8 mouse cellular contexts compared by ENCODE assay signal in genomic region chr15:81744992-81745600, GRCm38 (mm10). TPM values are rescaled to one million over a fixed set of nuclear protein-coding genes. Genes with fewer than 3 reads are reported as not detected.
DNase-seq lines count a peak whose midpoint lies in the region; ATAC-seq and TF ChIP-seq lines count a peak whose summit lies in the region.

Zc3h7b (plus strand) TSS chr15:81745057.
Rangap1 (minus strand) TSS chr15:81745530.

- peak; percentile 79 for ATAC-seq in embryonic facial prominence, embryonic 15.5 days (ENCODE audit: insufficient number of reproducible peaks, low FRiP score, low TSS enrichment, low read depth)
- peak; percentile 88 for ATAC-seq in limb, embryonic 14.5 days (ENCODE audit: low FRiP score, low read depth)
- peak; percentile 85 for ATAC-seq in midbrain, embryonic 15.5 days (replicated peaks)

- peaks cover 18% of the 10 kb centered on the region for H3K4me1 ChIP-seq in embryonic facial prominence, embryonic 15.5 days
- H3K4me1 ChIP-seq in limb, embryonic 14.5 days (ENCODE audit: control insufficient read depth, insufficient read depth, low read length) = peaks cover 6% of the 10 kb centered on the region
- peaks cover 25% of the 10 kb centered on the region for H3K4me1 ChIP-seq in midbrain, embryonic 15.5 days

- no peaks in the 10 kb centered on the region for H3K27me3 ChIP-seq in embryonic facial prominence, embryonic 15.5 days
- no peaks in the 10 kb centered on the region for H3K27me3 ChIP-seq in limb, embryonic 14.5 days (ENCODE audit: control insufficient read depth, insufficient read depth, low read length)
- H3K27me3 ChIP-seq in midbrain, embryonic 15.5 days (replicated peaks) = no peaks in the 10 kb centered on the region

- WGBS in embryonic facial prominence, embryonic 15.5 days = under 1% methylated on average over 56 of the region's 65 CpGs
- WGBS in limb, embryonic 14.5 days = 2% methylated on average over 60 of the region's 65 CpGs
- under 1% methylated on average over 64 of the region's 65 CpGs for WGBS in midbrain, embryonic 15.5 days

- peak within 1 kb of the TSS; percentile 94 for H3K27ac ChIP-seq in embryonic facial prominence, embryonic 15.5 days (replicated peaks)
- H3K27ac ChIP-seq in limb, embryonic 14.5 days (replicated peaks; ENCODE audit: low read depth, low read length) = peak within 1 kb of the TSS; percentile 90
- H3K27ac ChIP-seq in midbrain, embryonic 15.5 days = peak within 1 kb of the TSS; percentile 91

- peak within 1 kb of the TSS; percentile 94 for H3K4me3 ChIP-seq in embryonic facial prominence, embryonic 15.5 days (replicated peaks)
- H3K4me3 ChIP-seq in limb, embryonic 14.5 days (replicated peaks; ENCODE audit: low read length) = peak within 1 kb of the TSS; percentile 73
- H3K4me3 ChIP-seq in midbrain, embryonic 15.5 days = peak within 1 kb of the TSS; percentile 74

- H3K4me2 ChIP-seq in embryonic facial prominence, embryonic 15.5 days (replicated peaks) = peak within 1 kb of the TSS; percentile 76
- H3K4me2 ChIP-seq in limb, embryonic 14.5 days (replicated peaks; ENCODE audit: low read depth, low read length, severe bottlenecking) = peak within 1 kb of the TSS; percentile 78
- H3K4me2 ChIP-seq in midbrain, embryonic 15.5 days = peak within 1 kb of the TSS; percentile 79

- H3K9me3 ChIP-seq in embryonic facial prominence, embryonic 15.5 days (replicated peaks) = no peaks in the 10 kb centered on the region
- no peaks in the 10 kb centered on the region for H3K9me3 ChIP-seq in limb, embryonic 14.5 days (ENCODE audit: control insufficient read depth, low read length)
- H3K9me3 ChIP-seq in midbrain, embryonic 15.5 days = no peaks in the 10 kb centered on the region

- H3K36me3 ChIP-seq in embryonic facial prominence, embryonic 15.5 days = no peaks in the 10 kb centered on the region
- 0 out of 2 replicates have a peak, but pooled peaks cover 4% of the 10 kb centered on the region for H3K36me3 ChIP-seq in limb, embryonic 14.5 days (ENCODE audit: control insufficient read depth, insufficient read depth, low read length)
- H3K36me3 ChIP-seq in midbrain, embryonic 15.5 days (replicated peaks) = no peaks in the 10 kb centered on the region

- peak; percentile 59; the same call in 1 of the 2 replicates for TF ChIP-seq POLR2A in limb, embryonic 14.5 days (IDR thresholded peaks at IDR 0.05; ENCODE audit: borderline replicate concordance, extremely low read depth, insufficient read depth, insufficient read length)

- H3K9ac ChIP-seq in embryonic facial prominence, embryonic 15.5 days = peak within 1 kb of the TSS; percentile 98
- peak within 1 kb of the TSS; percentile 94 for H3K9ac ChIP-seq in limb, embryonic 14.5 days (ENCODE audit: low read depth, low read length, severe bottlenecking)
- peak within 1 kb of the TSS; percentile 85 for H3K9ac ChIP-seq in midbrain, embryonic 15.5 days

- peak; percentile 83 for DNase-seq in A20 (ENCODE audit: low read depth, low spot score)
- DNase-seq in adrenal gland, postnatal 4 days (ENCODE audit: low spot score in 2 of 2) = peak; percentile 52 to 64
- peak; percentile 63 for DNase-seq in heart, adult 8-10 months (ENCODE audit: low spot score)
- peak; percentile 51 to 74 for DNase-seq in kidney, adult 8-10 months
- DNase-seq in limb, embryonic 14.5 days (ENCODE audit: low spot score) = peak; percentile 74
- DNase-seq in spleen, postnatal 10 days (ENCODE audit: low spot score in 2 of 2) = peak; percentile 75 to 77

RNA-seq across cellular contexts. Expression of gene Zc3h7b, which starts in this region (rescaled TPM):
- 10 to 100 TPM; 94.6 to 98.5 TPM for total RNA-seq in adrenal gland, postnatal 4 days (2021)
- polyA plus RNA-seq in embryonic facial prominence, embryonic 15.5 days (2015; fragmentation: Nextera tagmentation; extraction: Ambion mirVana) = 29.5 and 31.2 TPM in 2 replicates
- 10 to 100 TPM; 61.4 to 72.3 (median 65.5) TPM for total RNA-seq in heart, adult 8-10 months (2022)
- polyA plus RNA-seq in limb, embryonic 14.5 days (2012; rRNA removed) = 61.9 and 70.8 TPM in 2 replicates
- polyA plus RNA-seq in limb, embryonic 14.5 days (2014; fragmentation: Nextera tagmentation; extraction: Ambion mirVana) = 38.5 and 43.2 TPM in 2 replicates
- polyA plus RNA-seq in midbrain, embryonic 15.5 days (2015; fragmentation: Nextera tagmentation; extraction: Ambion mirVana) = 59.2 and 59.7 TPM in 2 replicates

RNA-seq across cellular contexts. Expression of gene Rangap1, which starts in this region (rescaled TPM):
- 10 to 100 TPM; 53.6 to 62.6 TPM for total RNA-seq in adrenal gland, postnatal 4 days (2021)
- 98.3 and 102 TPM in 2 replicates for polyA plus RNA-seq in embryonic facial prominence, embryonic 15.5 days (2015; fragmentation: Nextera tagmentation; extraction: Ambion mirVana)
- total RNA-seq in heart, adult 8-10 months (2022) = 10 to 100 TPM; 25.4 to 28.6 (median 27.1) TPM
- polyA plus RNA-seq in limb, embryonic 14.5 days (2012; rRNA removed) = 69.7 and 74.3 TPM in 2 replicates
- polyA plus RNA-seq in limb, embryonic 14.5 days (2014; fragmentation: Nextera tagmentation; extraction: Ambion mirVana) = 83.7 and 86.6 TPM in 2 replicates
- polyA plus RNA-seq in midbrain, embryonic 15.5 days (2015; fragmentation: Nextera tagmentation; extraction: Ambion mirVana) = 162 and 164 TPM in 2 replicates

Comparison
In these comparisons a context has a peak if more than half of its experiments do, and no peak if none do; other contexts are left out.
1. Peak in every context shown above with its lines: DNase-seq, ATAC-seq, H3K4me3 ChIP-seq and H3K27ac ChIP-seq.